Mouse (Mus musculus) regulatory T cell (primary cell): ENCODE data around the gene Ntn3.

Source experiments
- in situ Hi-C: fragments of 300-600 bp; cut with MboI, MseI; formaldehyde crosslinking; loops from one replicate; pipeline ENCODE4 v1.15.1; 2025; ENCODE audit warnings: high pct_unique_total_duplicates

The Ntn3 gene

DNA sequence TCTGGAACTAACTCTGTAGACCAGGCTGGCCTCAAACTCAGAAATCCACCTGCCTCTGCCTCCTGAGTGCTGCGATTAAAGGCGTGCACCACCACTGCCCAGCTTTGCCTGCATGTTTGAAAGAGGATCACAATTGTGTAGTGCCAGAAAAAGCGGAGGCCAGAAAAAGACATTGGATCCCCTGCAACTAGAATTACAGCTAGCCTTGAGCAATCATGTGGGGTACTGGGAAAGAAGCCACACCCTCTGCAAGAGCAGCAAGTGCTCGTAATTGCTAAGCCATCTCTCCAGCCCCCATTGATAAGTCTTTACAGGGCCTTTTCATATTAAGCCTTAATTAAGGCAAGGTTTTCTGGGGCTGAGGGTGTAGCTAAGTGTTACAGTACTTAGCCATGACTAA, 17.9 kb downstream of the Ntn3 start:
- in situ Hi-C loops = no loop called here

DNA sequence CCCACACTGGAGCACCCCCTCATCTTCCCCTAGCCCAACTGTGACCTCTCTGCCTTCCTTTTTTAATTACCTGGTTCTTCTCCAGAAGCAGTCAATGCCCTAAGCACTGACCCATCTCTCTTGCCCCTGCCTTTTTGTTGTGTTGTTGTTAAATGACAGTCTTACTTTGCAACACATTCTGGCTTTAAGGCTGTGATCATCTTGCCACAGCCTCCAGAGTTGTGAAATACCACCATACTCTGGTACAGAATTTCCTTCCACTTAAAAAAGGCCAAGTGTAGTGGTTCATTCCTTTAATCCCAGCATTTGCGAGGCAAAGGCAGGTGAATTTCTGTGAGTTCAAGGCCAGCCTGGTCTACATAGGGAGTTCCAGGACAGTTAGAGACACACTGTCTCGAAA, 18.4 kb downstream of the Ntn3 start:
- in situ Hi-C loops = no loop called here

DNA sequence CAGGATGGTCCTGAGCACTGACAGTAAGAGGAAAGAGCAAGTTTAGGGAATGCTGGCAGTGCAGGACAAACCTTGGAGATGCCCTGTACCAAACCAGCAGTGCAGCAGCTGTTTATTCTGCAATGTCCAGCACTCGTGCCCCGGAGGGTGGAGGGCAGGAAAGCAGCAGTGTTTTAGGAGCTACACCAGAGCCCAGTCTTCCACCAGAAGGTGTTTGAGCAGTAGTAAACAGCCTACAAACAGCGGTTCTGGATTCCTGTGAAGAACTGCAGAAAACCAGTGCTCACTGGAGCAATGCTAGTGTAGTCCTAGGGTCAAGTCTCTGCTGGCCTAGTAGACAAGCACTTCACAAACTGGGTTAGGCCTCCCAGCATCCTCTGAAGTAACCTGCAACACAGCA, 35.1 kb downstream of the Ntn3 start:
- in situ Hi-C loops = no loop called here

DNA sequence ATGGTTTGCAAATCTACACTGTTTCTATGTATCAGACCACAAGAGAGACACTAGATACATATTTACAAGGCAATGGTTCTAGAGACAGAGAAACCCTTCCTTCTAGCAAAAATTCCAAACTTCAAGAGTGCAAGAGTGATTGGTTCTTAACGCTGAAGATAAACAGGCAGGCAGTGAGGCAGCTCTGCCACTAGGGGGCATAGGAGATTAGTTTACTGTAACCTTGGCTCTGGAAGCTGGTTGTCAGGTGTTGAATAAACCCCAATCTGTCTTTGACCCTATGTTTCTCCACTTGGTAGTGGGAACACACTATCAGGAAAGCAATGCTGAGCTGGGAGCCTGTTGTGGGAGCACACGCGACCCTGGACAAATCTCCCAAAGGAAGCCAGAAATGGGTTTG, 35.9 kb downstream of the Ntn3 start:
- in situ Hi-C loops = no loop called here

DNA sequence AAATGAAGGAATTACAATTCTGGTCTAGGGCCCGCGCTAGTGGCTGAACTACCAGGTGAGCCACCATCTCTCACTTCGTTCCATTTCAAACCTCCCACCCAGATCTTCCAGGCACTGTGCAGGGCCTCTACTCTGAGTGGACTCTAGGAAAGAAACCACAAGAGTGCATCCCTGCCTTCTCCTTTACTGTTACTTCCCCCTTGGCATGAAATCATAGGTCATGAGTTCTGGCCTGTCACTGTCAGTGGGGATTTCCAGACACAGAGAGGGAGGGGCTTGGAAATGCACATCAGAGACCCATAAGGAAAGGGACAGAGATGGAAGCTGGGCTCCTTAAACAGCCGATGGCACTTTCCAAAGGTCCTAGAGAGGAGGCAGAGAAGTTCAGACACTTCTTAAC, 37.6 kb downstream of the Ntn3 start:
- in situ Hi-C loops = no loop called here

DNA sequence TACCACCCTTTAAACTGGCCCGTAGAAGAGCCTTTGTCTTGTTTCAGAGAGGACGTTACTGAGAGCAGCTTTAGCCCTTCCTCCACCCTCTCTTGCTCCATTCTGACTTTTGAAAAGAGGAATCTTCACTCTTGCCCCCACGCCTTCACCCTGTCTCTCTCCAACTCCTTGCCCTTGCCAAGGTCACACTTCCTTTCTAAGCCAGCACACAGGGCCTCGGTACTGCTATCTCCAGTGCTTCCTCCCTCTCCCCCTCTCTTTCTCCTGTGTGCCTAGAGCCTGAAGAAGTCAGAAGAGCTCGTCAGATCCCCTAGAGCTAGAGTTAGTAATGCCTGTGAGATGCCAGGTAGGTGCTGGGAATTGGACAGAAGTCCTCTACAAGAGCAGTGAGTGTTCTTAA, 38.6 kb downstream of the Ntn3 start:
- in situ Hi-C loops = no loop called here

DNA sequence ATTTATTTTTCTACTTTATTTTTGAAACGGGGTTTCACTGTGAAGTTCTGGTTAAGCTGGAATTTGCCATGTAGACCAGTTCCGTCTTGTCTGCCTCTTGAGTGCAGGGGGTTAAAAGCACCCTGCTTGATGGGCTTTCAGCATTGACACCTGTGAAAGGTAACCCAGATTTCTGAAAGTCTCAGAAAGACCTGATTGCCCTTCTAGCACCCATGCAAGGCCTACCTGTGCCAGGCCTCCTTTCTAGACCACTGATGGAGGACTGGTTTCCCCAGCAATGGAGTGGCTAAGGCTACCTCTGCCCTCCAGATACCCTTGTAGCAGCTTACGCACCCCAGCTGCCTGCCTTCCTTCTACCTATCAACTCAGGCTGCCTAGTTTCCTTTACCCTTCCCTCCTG, 39.2 kb downstream of the Ntn3 start:
- in situ Hi-C loops = no loop called here

DNA sequence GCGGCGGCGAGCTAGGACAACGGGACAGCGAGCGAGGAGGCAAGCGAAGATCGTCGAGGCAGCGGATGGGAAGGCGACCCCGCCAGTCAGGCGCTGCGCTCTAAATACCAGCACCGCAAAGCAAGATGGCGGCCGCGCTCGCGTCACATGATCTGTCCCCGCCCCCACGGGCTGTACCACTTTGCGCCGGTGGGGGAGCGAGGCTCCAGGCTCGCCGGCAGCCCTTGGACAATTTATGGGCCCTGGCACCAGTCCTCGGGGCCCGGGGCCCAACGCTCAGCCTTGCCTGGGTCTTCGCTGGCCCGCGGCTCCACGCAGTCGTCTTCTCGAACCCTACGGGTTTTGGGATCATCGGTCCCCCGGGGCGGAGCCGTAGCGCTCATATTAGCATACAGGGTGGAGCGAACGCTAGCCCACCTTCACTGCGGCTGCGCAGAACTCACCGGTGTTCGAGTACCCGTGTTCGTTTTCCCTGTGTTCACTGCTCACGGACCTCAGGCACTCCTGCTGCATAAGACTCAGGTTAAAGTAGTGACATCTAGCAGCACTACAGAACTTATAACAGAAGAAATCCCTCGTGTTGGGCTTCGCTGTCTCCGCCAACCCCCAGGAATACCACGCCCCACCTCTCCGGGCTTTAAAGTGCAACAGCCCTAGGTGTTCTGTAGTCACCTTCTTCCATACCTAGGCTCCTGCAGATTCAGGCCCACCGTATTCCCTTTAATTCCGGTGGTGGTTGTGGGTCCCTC, 39.8 kb downstream of the Ntn3 start, which contains the start of gene Atp6v0c:
Gene Atp6v0c (minus strand): TSS at position 386 of the 749 bp plus-strand sequence.
- in situ Hi-C loops = no loop called here

DNA sequence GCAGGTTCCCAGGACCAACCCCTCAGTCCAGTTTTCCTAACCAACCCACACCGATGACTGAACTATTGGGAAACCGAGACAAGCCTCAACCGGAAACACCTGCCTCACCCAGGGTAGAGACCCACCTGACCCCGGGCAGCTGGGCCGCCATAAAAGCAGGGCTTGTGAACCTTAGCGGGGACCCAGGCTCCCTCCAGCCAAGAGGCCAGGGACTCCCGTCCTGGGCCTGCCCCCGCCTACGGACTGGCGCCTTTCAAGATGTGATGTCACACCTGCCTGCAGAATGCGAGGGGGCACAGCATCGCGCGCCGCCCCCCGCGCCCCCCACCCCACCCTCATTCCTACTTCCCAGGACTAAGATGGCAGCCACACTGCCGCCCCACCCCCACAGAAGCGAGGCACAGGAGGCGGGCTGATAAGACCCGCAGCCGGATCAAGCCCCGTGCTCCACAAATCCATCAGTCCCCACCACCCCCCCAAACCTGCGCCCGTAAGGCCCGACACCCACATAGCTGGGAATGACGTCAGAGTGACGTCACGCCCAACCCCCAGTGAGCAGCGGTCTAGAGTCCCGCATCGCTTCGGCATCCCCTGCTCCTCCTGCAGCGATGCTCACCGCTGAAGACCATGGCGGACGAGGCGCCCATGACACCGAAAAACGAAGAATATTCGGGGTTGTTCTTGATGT, 40.6 kb downstream of the Ntn3 start:
- in situ Hi-C loops = no loop called here

DNA sequence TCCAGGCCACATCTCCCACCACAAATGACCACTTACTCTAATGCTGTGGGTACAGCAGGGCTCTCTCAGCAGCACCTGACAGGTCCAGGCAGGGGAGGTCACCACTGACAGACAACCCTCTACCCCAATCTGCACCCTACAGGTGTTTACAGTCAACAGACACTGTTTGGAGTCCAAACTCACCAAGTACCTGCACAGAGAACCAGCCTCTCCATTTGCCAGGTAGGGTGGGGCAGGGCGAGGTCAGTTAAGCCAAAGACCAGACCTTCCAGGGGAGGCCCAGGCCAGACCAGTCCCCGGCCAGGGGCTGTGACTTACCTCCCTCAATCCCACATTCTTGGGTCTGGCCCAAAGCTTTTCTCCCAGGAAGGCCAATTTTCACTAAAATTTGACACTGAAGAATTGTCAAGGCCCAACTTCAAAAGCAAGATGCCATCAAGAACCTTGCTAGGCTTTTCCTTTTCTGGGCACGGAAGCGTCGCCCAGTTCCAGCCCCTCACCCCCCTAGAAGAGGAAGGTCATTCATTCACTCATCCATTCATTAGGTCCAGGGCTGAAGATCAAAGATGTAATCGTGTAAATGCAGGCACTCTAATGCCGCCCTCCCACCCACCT, 41.3 kb downstream of the Ntn3 start:
- in situ Hi-C loops = no loop called here

DNA sequence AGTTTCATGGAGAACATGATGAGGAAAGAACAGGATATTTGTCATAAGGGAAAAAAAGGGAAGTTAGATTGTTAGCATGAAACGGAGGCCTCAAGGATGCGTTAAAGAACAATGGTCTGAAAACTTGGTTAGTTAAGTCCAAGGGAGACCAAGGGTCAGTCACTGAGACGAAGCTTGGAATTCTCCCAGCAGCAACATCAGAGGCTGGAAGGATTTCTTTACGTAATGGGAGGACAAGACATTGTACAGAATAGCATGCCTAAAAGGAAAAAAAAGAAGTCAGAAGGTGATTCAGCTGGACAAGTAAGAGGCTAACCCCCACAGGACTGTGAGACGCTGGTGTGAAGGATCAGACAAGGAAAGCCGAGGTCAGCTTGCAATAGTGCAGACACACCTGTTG, 42.2 kb downstream of the Ntn3 start:
- in situ Hi-C loops = no loop called here

DNA sequence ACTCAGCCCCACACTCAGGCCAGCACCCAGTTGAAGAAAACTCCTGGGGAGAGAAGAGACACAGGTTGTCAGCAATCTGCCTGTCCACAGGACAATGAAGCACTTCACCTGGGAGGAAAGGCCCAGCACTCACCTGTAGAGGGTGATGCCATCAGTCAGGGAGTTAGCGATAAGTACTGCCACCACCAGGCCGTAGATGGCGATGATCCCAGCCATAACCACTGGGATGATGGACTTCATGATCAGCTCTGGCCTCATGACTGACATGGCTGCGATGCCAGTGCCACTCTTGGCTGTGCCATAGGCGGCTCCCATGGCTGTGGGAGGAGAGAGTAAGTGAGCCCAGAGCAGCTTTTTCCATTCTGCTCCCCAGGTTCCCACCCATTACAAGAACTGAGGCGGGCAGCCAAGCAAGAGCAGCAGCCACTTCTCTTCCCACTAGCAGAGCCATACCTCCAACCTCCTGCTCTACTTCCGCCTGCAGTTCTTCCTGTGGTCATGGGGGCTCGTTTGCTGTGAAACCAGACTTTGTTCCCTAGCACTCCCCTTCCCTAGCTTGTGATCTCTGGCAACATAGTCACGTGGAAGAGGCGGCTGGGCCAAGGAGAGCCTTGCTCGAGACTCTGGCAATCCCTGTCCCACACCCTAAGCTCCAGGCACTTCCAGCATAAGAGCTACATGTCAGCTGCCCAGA, 44.6 kb downstream of the Ntn3 start:
- in situ Hi-C loops = loop anchor here (5.0 kb wide), 1 partner anchor 268 kb away; no protein-coding TSS in a partner anchor

DNA sequence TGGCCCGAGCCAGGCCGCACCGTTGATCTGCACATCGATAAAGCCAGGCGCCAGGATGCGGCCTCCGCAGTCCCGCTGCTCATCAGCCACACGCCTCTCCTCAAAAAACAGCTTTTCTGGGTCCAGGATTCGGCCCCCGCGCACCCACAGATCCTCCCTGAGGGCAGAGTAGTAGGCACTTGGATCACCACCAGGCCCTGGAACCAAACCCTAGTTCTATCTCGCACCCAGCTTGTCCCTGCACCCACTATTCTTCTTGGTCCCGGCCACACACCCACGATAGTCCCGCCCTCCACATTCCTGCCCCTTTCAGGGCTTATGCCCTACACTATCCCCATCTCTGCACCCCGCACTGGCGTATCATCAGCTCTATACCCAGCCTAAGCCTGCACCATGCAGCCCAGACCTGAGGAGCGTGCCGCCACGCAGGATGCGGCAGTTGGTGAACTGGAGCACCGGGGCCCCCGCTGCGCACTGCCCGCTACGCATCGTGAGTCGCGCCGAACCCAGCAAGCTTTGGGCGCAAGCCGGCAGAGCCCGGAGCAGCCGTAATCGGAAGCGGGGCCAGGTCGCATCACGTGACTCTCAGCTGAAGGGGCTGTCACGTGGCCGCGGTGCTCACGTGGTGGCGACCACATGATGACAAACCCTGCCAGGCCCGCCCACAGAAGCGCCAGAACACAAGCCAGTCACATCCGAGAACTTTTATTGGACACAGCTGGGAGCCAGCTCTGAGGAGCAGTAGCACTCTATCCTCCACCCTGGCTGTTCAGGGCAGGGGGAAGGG, 46.0 kb downstream of the Ntn3 start, which contains the start of gene Amdhd2:
Gene Amdhd2 (minus strand): TSS at position 591 of the 787 bp plus-strand sequence.
- in situ Hi-C loops = loop anchor here (5.0 kb wide), 1 partner anchor 269 kb away; no protein-coding TSS in a partner anchor

DNA sequence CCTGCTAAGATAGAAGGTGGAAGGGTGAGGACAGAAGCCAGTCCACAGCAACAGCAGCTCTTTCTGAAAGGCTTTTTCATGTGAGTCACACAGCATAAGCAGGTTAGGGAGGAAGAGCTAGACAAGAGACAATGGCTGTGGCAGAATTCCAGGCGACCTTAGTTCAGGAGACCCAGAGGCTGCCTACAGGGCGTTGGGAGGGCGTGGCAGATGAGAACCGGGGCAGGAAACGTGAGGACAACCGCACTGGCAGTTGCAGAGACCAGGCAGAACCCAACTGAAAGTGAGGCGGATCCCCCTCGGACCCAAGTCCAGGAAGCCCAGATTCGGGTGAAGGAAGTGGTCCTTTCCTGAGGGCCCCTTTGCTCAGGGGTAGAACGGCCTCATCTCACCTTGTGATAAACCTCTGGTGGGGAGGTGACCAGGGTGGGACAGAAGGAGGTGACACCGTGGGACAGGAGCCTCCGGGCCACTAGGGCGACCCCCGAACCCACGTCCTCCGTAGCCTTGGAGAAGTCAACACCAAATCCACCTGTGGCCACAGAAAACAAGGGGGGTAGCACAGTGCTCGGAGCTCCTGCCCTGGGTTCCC, 46.7 kb downstream of the Ntn3 start:
- in situ Hi-C loops = loop anchor here (5.0 kb wide), 1 partner anchor 270 kb away; no protein-coding TSS in a partner anchor

DNA sequence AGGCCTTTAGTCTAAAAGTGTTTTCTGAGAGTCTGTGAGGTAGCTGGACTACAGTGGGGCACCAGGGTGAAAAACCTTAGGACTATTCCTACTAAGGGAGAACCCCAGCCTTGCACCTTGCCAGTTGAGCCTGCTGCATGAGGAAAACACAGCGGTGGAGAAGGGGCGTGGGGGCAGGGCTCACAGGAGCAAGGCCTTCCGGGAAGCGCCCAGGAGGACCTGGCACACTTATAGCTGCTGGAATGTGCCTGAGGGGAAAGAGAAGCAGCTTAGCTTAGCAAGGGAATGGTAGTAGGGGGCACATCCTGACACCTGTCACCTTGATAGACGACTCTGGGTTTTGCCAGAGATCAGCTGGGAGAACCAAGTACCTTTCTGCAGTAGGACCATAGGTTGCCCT, 47.9 kb downstream of the Ntn3 start:
- in situ Hi-C loops = loop anchor here (5.0 kb wide), 1 partner anchor 271 kb away; no protein-coding TSS in a partner anchor

DNA sequence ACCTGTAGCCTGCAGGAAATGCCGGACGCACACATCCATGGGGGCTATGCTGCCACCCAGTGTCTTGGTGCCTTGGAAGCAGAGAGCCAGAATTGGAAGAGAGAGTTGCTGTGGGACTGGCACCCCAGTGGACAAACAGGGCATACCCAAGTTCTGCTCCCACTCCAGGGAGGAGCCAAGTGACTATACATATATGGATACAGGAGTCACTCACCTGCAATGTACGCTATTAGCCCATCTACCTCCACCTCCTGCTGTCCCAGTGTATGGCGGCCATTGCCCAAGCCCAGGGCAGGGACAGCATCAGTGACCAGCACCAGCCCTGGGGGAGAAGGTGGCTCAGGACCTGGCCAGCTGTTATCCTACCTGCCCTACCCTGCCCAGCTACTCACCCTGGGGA, 51.8 kb downstream of the Ntn3 start:
- in situ Hi-C loops = no loop called here

DNA sequence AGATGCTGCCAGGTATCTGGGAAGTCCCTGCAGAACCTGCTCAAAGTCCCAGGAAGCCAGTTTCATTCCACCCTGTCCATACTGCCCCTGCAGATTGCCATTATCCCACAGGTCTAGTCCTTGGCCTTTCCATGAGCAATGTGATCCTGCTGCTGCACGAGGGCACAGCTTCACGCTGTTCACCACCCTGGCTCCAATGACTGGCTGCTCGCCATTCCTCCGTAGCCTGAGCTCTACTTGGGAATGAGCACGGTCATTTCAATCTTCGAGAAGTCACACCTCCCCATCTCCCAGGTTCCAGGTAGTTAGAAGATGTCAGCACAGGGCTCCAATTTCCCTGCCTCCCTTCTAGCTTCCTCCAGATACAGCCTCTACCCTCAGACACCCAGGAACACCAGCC, 52.2 kb downstream of the Ntn3 start:
- in situ Hi-C loops = no loop called here

DNA sequence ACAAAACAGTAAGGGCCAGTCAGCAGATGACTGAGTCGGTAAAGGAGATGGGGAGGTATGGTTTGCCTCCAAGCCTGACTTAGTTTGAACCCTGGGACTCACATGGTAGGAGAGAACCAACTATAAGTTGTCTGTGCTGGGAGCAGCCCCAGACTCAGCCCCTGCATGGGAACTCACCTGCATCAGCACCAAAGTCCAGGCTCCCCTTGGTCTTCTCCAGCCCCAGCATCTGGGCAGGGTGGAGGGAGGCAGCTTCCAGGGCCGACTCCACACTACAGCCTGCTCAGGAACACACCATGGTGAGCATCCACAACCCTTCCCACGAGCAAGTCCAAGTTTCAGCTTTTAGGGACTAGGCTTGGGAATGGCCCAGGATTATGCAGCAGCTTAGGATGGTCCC, 52.9 kb downstream of the Ntn3 start:
- in situ Hi-C loops = no loop called here

DNA sequence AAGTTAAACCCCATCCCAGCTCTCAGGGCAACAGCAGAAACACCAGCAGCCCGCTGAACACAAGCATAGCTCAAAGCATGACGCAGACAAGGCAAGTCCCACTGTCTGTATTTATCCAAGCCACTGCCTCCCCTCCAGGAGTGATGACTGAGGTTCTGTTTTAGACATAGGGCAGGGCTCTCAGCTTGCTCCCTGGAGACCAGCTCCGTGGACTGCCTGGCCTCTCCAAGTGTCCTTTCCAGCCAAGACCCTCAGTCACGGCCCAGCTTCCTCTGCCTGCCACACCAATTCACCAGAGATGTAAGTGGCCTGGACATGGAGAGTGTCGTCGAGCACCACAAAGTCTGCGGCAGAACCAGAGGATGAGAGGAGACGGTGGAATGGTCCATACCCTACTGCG, 53.6 kb downstream of the Ntn3 start:
- in situ Hi-C loops = no loop called here

DNA sequence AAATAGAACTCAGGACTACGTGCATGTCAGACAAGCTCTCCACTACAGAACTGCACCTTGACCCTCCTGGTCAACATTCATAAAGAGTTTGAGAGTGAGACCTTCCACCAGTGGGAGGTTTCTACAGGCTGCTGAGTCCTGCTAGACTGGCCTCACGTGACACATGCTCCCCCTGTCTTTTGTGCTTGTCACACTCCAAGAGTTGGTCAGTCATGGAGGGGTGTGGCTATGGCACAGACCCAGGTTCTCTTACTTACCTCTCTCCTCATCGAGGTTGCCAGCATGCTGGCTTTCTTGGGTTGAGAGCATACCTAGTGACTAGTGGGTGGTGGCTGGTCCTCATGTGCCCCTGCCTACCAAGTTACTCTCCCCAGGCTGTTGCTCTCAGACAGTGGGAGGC, 54.9 kb downstream of the Ntn3 start:
- in situ Hi-C loops = no loop called here
